Mouse (Mus musculus): Measurements from ENCODE around the gene Pabpc1l. TPM values are rescaled to one million over a fixed set of nuclear protein-coding genes. Genes with fewer than 3 reads are reported as not detected.

Pabpc1l gene
- total RNA-seq, 2 experiments from 2014 or later: 0.89 TPM; not detected in 1

DNA sequence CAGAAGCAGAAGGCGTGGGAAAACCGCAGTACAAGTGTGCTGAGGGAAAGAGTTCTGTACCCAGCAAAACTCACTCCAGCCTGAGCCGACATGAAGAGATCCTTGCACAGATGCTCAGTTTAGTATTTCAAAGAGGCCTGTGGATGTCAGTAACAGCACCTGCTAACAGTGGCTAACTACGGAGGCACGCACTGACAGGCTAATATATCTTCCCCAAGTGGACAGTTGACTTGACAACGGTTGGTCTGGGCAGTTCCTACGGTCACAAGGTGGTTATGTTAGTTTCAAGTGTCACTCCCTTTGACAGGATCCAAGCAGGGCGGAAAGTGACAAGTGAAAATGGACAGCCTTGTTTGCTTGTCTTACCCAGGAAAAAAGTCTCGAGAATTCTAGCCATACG lies 56.9 kb downstream of the Pabpc1l start:
- intact Hi-C loops (cut with DNase I): no loop called here
- DNase-seq: no peak

DNA sequence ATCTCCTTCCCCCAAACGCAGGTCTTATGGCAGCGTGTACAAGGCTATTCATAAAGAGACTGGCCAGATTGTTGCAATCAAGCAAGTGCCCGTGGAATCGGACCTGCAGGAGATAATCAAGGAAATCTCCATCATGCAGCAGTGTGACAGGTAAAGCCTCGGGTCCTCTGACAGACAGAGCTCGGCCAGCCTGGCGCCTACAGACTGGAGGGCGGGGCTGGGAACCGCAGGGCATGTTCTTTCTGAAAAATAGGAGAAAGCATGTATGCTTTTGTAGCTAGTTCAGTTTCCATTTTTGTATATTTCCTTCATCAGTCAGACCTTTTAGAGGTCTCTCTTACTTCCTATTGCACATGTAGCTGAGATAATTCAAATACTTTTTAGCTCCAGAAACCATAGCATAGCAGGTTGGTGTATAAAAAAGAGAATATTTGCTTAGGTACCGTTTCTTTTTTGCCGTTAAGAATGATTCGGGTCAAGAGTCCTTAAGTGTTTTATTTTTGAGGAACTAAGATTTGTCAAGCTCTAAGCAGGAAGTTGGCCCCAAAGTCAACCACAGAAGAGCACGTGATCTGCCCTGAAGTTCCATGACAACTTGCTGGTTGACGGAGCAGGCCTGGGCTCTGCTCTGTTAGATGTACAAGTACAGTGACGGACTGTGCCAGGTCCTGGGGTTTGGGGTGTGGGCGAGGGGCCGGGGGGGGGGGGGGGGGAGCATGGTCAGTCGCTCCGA lies 58.5 kb downstream of the Pabpc1l start:
- intact Hi-C loops (cut with DNase I): no loop called here
- DNase-seq: no peak

DNA sequence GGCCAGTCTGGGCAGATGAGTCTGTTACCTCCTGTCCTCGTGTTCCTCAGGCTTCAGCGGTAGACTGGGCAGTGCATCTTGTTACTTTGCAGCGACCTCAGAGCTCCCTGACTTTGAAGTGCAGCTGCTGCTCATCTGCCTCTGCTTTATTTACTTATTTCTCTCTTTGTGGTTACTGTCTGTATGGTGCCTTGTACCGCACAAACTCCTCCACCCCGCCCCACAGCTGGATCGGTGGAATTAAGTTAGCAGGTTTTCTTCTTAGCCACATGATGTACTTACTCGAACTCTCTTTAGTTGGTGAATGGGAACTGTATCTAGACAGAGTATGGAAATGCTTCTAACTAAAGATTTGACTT lies 59.1 kb downstream of the Pabpc1l start:
- no peak for DNase-seq
- intact Hi-C loops (cut with DNase I): no loop called here

DNA sequence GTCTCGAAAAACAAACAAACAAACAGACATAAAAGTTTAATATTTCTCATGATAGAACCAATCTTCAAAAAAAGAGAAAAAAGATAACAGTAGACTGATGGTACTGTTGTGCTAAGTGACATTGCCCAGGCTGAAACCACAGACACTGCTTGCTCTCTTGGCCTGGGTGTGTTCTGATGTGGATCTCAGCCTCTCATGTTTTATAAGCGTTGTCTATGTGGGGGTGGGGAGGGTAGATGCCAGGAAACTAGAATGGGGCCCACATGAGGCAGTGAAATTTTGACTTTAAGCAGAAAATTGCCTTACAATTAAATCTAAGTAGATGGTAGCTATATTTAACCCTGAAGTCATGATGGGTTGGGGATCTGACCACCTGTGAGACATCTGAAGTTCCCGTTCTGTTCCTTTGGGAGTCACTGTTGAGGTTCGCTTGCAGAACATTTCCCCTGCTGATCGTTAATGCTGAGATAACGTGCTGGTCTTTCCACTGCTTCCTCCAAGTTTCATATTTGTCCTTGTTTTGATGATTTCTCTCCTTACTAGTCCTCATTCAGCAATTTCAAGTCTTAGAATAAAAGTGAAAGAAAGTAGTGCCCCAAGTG lies 62.3 kb downstream of the Pabpc1l start:
- intact Hi-C loops (cut with DNase I): no loop called here
- DNase-seq: no peak

DNA sequence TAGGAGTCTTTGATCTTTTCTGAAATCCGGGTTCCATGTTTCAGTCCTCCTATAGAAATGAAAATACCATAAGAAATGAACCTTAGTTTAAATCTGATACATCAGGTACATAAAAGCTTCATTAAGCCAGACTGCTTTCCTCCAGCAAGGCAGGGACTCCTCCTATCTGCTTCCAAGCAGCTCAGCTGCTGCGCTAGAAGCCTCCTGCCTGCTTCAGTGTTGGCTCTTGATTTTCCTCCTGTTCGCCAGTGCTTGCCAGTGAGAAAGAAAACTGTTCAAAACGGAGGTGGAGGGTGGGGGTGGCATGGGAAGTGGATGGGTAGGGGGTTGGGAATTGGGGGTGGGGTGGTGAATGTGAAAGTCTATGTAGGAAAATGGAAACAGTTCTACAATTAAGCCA lies 64.3 kb downstream of the Pabpc1l start:
- intact Hi-C loops (cut with DNase I): no loop called here
- DNase-seq: no peak

DNA sequence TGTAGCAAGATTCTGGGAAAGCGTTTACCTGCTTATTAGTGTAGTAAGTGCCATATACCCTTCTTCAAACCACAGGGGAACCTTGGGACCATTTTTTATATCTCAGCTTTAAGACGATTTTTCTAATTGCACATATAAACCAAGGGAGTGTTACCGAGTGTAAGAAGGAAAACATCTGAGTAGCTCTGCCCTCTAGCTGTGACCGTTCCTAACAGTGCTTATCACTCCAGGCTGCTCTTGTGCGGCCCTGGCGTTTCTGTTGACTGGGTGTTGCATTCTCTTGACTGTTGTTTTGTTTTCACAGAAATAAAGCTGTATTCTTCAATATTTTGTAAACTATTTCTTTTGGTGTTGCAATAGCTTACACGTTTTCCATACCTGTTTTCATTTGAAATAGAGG lies 68.9 kb downstream of the Pabpc1l start:
- intact Hi-C loops (cut with DNase I): no loop called here
- no peak for DNase-seq

DNA sequence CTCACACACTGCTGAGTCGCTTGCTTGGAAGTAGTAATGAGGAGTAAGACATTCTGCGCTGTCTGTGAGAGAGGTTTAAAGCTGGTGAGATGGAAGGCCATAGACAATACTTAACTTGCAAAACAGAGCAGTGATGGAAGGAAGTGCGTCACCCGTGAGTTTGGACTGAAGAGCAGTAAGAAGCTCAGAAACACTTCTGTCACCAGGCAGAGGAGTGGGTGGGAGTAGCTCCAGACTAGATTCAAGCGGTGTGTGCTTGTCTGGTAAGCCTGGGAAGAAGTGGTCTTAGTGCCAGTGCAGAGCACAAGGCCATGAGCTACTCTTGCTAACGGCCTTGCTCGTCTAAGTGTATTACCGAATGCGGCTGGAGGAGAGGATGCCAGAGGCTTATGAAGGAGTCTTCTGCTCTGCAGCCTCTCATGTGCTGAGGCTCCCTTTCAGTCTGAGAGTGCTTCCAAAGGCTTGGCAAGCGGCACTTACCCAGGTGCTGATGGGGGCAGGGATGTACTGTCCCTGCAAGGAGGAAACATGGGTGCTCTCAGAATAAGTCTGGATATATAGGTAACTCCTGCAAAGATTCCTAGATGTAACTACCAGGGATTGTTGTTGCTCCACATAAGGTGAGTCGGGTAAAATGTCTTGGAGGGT lies 73.5 kb downstream of the Pabpc1l start:
- intact Hi-C loops (cut with DNase I): no loop called here
- DNase-seq: no peak

Other genes starting within 250 kb of the Pabpc1l start
- 1 to 10 TPM; 1.5 to 2.0 TPM for gene Ccn5, start 204.6 kb upstream of the Pabpc1l start, total RNA-seq (2021)
- not detected for gene Kcnk15, start 171.8 kb upstream of the Pabpc1l start, total RNA-seq (2021)
- under 1 TPM; 0.50 to 0.62 TPM for gene Rims4, start 106.8 kb upstream of the Pabpc1l start, total RNA-seq (2021)
- gene Ywhab, start 30.5 kb upstream of the Pabpc1l start, total RNA-seq (2021): 10 to 100 TPM; 76.0 to 76.3 TPM
- gene Stk4, start 44.9 kb downstream of the Pabpc1l start, total RNA-seq (2021): 10 to 100 TPM; 17.0 to 20.4 TPM
- 10 to 100 TPM; 17.6 to 21.0 TPM for gene Tomm34, start 45.7 kb downstream of the Pabpc1l start, total RNA-seq (2021)
- gene Kcns1, start 145.7 kb downstream of the Pabpc1l start, total RNA-seq (2021): not detected
- not detected for gene Wfdc5, start 157.3 kb downstream of the Pabpc1l start, total RNA-seq (2021)
- gene Wfdc12, start 165.2 kb downstream of the Pabpc1l start, total RNA-seq (2021): not detected
- not detected for gene Wfdc15a, start 174.7 kb downstream of the Pabpc1l start, total RNA-seq (2021)
- gene Wfdc15b, start 196.2 kb downstream of the Pabpc1l start, total RNA-seq (2021): not detected
- not detected for gene Svs2, start 213.0 kb downstream of the Pabpc1l start, total RNA-seq (2021)
- gene Svs3b, start 231.2 kb downstream of the Pabpc1l start, total RNA-seq (2021): not detected

All from heart, postnatal 36 days (tissue).